Mouse (Mus musculus): ENCODE results near the gene Ttc5.
"Not testable (repeated sequence)": the region's sequence is repeated elsewhere in the genome, so short reads cannot be mapped to it uniquely, and the experiment has no call there.

Gene Ttc5

GRCm38 (mm10) chr14:50785251-50785637 lies at the start of gene Ttc5:
Ttc5 (minus strand) TSS chr14:50785519.
- peak; percentile 82 for DNase-seq (ENCODE audit: extremely low spot score, low read depth, low spot score)

DNA sequence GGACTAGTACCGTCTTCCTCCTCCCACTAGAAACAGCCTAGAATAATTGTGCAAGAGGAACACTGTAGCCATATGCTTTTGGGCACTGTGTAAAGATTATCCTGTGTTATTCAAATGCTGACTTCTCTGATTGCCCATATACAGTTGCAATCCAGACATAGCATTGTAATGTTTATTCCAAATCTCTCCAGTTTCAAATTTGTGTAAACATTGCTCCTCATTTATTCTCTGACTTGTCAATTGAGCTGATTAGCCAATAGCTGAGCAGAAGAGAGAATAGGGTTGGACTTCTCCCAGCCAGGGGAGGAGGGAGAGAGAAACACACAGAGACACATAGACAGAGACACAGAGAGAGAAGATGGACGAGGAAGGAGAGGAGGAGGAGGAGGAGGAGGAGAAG lies 49.1 kb upstream of the Ttc5 start:
- DNase-seq (ENCODE audit: extremely low spot score, low read depth, low spot score), result no peak

- DNase-seq (ENCODE audit: extremely low spot score, low read depth, low spot score), result no peak
Measured at GRCm38 (mm10) chr14:50833964-50834363, 48.6 kb upstream of the Ttc5 start.

DNA sequence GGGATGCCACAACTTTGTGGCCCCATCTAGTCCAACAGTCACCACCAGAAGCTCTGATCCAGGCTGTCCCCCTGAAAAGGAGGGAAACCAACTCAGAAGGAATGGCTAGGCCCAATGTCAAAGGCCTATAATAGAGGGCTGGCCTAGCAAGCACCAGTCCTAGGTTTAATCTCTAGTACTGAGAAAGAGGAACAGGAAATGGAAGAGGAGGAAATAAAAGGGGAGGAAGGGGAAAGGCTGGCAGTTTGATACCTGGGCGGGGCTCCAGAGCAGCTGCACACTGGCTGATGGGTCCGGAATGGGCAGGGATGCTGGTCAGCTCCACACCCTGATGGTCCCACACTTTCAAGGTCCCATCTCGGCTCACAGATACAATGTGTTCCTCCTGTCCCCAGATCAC lies 44.6 kb upstream of the Ttc5 start:
- no peak for DNase-seq (ENCODE audit: extremely low spot score, low read depth, low spot score)

- DNase-seq (ENCODE audit: extremely low spot score, low read depth, low spot score), result no peak
Measured at GRCm38 (mm10) chr14:50826579-50826978, 41.3 kb upstream of the Ttc5 start.

DNA sequence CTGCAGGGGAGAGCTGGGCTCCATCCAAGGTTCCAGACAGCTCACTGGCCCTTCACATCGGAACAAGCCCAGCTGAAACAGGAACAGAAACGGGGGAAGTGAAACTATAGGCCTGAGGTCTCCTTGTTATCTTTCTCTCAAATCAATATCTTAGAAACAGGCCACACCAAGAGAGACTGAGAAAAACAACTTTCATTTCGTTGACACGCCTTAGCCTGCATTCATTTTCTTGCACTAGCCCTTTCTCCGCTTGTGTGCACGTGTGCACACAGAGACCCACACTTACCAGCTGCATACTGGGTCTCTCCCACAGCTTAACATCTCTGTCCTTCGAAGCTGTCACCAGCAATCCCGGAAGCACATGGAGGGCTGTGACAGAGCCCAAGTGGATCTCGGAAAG lies 38.9 kb upstream of the Ttc5 start:
- DNase-seq (ENCODE audit: extremely low spot score, low read depth, low spot score), result no peak

DNA sequence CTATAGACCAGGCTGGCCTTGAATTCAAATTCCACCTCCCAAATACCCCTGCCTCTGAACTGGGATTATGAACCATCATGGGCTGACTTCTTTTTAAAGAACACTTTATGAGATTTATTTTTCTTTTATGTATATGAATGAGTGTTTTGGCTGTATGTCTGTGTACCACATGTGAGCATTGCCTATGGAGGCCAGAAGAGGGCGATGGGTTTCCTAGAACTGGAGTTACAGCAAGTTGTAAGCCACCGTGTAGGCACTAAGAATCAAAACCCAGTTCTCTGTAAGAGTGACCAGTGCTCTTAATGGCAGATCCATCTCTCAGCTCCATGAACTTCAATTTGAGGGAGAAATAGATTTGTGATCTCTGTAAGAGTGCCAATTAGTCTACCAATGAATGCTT lies 37.9 kb upstream of the Ttc5 start:
- DNase-seq (ENCODE audit: extremely low spot score, low read depth, low spot score), result no peak

DNA sequence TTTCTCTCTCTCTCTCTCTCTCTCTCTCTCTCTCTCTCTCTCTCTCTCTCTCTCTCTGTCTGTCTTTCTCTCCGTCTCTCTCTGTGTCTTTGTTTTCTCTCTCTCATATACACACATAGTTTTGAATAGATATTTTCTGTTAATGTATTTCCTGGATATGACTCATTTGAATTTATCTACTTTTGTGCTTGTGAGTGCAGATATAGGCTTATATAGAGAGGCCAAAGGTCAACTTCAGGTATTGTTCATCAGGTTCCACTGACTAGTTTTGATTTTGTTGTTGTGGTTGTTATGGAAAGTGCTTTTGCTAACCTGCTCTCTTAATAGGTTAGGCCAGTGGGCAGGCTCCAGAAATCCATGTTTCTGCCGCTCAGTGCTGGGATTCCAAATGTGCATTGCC lies 27.7 kb upstream of the Ttc5 start:
- DNase-seq (ENCODE audit: extremely low spot score, low read depth, low spot score), result no peak

DNA sequence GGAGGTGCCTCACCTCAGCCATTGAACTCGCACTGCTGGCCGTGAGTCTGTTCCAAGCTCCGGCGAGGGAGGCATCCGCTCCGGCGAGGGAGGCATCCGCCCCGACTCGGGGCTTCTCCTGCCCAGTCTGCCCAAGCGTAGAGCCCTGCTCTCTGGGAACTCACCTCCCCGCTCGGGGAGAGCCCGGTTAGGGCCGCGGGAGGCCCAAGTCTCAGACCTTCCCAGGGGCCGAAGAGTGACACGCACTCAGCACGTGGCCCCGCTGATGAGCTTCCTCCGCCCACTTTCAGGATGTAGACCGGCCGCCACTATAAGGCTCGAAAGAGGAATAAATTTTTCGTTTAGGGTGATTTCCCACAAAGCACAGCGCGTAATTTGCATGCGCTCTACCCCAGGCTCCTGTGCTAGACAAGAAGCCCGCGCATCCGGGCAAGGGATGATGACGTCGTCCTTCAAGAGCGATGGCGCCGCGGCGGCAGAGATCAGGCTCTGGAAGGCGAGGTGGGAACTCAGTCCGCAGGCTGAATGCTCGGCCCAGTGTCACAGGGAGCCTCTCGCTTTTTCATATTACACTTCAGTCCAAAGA lies 22.3 kb upstream of the Ttc5 start, which contains the start of the genes Ccnb1ip1 and Parp2:
Gene Ccnb1ip1, minus strand, starts transcription at position 246 of the 586 bp plus-strand sequence.
Gene Parp2, plus strand, starts transcription at position 355 of the 586 bp plus-strand sequence.
- DNase-seq (ENCODE audit: extremely low spot score, low read depth, low spot score), result peak; percentile 94

DNA sequence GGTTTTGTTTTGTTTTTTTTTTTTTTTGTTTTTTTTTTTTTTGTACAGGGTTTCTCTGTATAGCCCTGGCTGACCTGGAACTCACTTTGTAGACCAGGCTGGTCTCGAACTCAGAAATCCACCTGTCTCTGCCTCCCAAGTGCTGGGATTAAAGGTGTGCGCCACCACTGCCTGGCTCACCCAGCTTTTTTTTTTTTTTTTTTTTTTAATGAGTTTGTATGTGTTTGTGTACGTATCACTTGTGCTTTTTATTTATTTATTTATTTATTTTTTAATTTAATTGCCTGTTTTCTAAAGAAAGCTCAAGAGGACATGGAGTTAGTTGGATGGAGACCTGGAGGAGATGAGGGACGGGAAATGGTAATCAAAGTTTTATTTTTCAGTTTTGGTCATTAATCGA lies 21.1 kb upstream of the Ttc5 start:
- DNase-seq (ENCODE audit: extremely low spot score, low read depth, low spot score), result not testable (repeated sequence)

GRCm38 (mm10) chr14:50804683-50805082 lies 19.4 kb upstream of the Ttc5 start:
- no peak for DNase-seq (ENCODE audit: extremely low spot score, low read depth, low spot score)

DNA sequence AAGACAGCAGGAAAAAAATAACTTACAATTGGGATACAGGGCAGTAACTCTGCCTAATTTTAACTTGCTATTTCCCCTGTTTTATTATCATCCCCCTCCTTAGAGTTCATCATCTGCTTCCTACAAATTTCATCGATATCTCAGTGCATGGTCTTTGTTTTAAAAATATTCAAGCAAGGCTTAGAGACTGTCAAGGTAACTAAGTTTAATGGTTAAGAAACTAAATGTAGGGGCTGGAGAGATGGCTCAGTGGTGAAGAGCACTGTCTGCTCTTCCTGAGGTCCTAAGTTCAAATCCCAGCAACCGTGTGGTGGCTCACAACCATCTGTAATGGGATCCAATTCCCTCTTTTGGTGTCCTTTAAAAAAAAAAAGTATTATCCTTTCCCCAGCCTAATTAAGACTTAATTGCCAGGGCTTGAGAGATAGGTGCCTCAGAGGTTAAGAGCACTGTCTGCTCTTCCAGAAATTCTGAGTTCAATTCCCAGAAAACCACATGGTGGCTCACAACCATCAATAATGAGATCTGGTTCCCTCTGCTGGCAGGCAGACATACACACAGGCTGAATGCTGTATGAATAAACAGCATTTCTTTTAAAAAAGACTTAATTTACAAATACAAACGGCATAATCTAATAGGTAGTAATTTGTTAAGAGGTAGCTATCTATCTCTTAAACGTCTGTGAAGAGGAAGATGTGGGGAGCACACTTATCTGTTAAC lies 17.7 kb upstream of the Ttc5 start:
- DNase-seq (ENCODE audit: extremely low spot score, low read depth, low spot score), result no peak

DNA sequence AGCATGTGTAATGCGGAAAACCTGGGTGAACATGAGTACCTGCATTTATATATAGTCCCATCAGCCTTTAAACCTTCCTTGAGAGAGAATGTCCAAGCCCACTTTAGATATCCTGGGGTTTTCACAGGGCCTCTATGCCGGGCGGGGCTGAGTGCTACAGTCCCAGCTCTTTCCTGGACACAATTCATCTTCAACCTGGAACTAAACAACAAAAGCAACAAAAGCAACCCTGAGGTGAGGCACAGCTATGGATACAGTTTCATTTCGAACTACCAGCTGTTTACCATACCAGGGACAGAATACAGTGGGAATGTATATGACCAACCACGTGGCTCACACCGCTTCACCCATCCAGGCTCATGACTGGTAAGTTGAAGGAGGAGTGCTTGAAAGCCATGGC lies 17.1 kb upstream of the Ttc5 start:
- no peak for DNase-seq (ENCODE audit: extremely low spot score, low read depth, low spot score)

- no peak for DNase-seq (ENCODE audit: extremely low spot score, low read depth, low spot score)
Measured at GRCm38 (mm10) chr14:50799502-50800259, 14.4 kb upstream of the Ttc5 start.

DNA sequence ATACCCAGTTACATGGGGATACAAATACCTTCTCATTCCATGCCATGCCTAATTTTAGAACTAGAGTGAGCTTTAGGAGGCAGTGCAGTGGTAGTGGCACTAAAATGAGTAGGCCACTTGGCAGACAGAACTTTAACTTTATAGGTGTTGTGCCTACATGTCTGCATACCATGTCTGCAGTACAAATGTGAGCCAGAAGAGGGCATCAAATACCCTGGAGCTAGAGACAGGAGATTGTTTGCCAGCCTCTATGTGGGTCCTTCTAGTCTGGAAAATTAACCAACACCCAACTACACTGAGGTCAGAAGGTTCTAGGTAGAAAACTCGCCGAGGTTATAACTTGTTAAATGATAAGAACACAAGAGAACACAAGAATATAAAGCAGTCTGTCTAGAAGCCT lies 13.2 kb upstream of the Ttc5 start:
- DNase-seq (ENCODE audit: extremely low spot score, low read depth, low spot score), result no peak

- no peak for DNase-seq (ENCODE audit: extremely low spot score, low read depth, low spot score)
Measured at GRCm38 (mm10) chr14:50796464-50796863, 11.1 kb upstream of the Ttc5 start.

DNA sequence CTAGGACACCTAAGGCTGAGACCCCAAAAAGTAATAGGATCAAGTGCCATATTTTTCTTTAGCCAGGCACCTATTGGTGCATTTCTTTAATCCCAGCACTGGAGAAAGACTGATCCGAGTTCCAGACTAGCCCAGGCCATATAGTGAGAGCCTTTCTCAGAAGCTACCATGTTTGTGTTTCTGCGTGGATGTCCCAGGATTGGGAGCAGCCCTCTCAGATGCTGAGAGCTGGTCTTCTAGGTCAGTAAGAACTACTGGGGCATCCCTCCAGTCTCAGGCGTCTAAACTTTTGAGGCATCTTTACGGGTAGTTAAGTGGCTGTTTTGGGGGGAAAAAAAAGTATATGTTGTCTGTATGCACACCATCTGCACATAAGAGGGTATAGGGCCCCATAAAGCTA lies 10.6 kb upstream of the Ttc5 start:
- no peak for DNase-seq (ENCODE audit: extremely low spot score, low read depth, low spot score)

GRCm38 (mm10) chr14:50795261-50795935 lies 10.1 kb upstream of the Ttc5 start:
- DNase-seq (ENCODE audit: extremely low spot score, low read depth, low spot score), result no peak

GRCm38 (mm10) chr14:50788157-50788556 lies 2.8 kb upstream of the Ttc5 start:
- DNase-seq (ENCODE audit: extremely low spot score, low read depth, low spot score), result no peak

- no peak for DNase-seq (ENCODE audit: extremely low spot score, low read depth, low spot score)
Measured at GRCm38 (mm10) chr14:50784391-50785250, 698 bp downstream of the Ttc5 start.

GRCm38 (mm10) chr14:50782166-50782565 lies 3.2 kb downstream of the Ttc5 start:
- no peak for DNase-seq (ENCODE audit: extremely low spot score, low read depth, low spot score)
